Mouse (Mus musculus): ENCODE results near the gene 2010300C02Rik. TPM values are rescaled to one million over a fixed set of nuclear protein-coding genes. Genes with fewer than 3 reads are reported as not detected.

2010300C02Rik gene
- polyA plus RNA-seq, 1 experiment from 2014 or later = 11.1 TPM

- peaks cover 6% of the 10 kb centered on the region; the same call in 1 of the 2 replicates for H3K4me1 ChIP-seq (ENCODE audit: control insufficient read depth, insufficient read depth, low read length)
- no peaks in the 10 kb centered on the region for H3K36me3 ChIP-seq (ENCODE audit: control insufficient read depth, insufficient read depth, low read length)
- no peak overlapping the region for H3K9ac ChIP-seq (ENCODE audit: low read depth, low read length)
- H3K4me3 ChIP-seq (ENCODE audit: low read length) = no peak overlapping the region
- ATAC-seq = no peak
- no peaks in the 10 kb centered on the region for H3K27me3 ChIP-seq (replicated peaks; ENCODE audit: control insufficient read depth, insufficient read depth, low read length)
- H3K4me2 ChIP-seq (ENCODE audit: low read depth, low read length) = no peak overlapping the region
- H3K27ac ChIP-seq (ENCODE audit: low read length) = no peak overlapping the region
- H3K9me3 ChIP-seq (ENCODE audit: control insufficient read depth, low read length) = no peaks in the 10 kb centered on the region
- WGBS = 68% methylated on average over 11 of the region's 11 CpGs
These were observed 82.3 kb downstream of the 2010300C02Rik start for GRCm38 (mm10) chr1:37637571-37637970.

- Histone ChIP-seq H3K4me3 (ENCODE audit: low read length) (no peak overlapping the region), H3K9me3 (ENCODE audit: control insufficient read depth, low read length) (no peaks in the 10 kb centered on the region), H3K27ac (ENCODE audit: low read length) (no peak overlapping the region), H3K9ac (ENCODE audit: low read depth, low read length) (no peak overlapping the region), H3K4me2 (ENCODE audit: low read depth, low read length) (no peak overlapping the region), H3K27me3 (replicated peaks; ENCODE audit: control insufficient read depth, insufficient read depth, low read length) (no peaks in the 10 kb centered on the region), H3K36me3 (ENCODE audit: control insufficient read depth, insufficient read depth, low read length) (no peaks in the 10 kb centered on the region), H3K4me1 (ENCODE audit: control insufficient read depth, insufficient read depth, low read length) (peaks cover 8% of the 10 kb centered on the region; the same call in 1 of the 2 replicates)
- WGBS = 90% methylated on average over 5 of the region's 5 CpGs
- ATAC-seq = no peak
These were observed 83.1 kb downstream of the 2010300C02Rik start for GRCm38 (mm10) chr1:37636824-37637223.

- Histone ChIP-seq H3K27me3 (replicated peaks; ENCODE audit: control insufficient read depth, insufficient read depth, low read length) (no peaks in the 10 kb centered on the region), H3K9ac (ENCODE audit: low read depth, low read length) (no peak overlapping the region), H3K4me3 (ENCODE audit: low read length) (no peak overlapping the region), H3K4me1 (ENCODE audit: control insufficient read depth, insufficient read depth, low read length) (peaks cover 8% of the 10 kb centered on the region; the same call in 1 of the 2 replicates), H3K36me3 (ENCODE audit: control insufficient read depth, insufficient read depth, low read length) (no peaks in the 10 kb centered on the region), H3K27ac (ENCODE audit: low read length) (no peak overlapping the region), H3K4me2 (ENCODE audit: low read depth, low read length) (no peak overlapping the region), H3K9me3 (ENCODE audit: control insufficient read depth, low read length) (no peaks in the 10 kb centered on the region)
- ATAC-seq = no peak
- 78% methylated on average over 1 of the region's 2 CpGs for WGBS
These were observed 83.7 kb downstream of the 2010300C02Rik start for GRCm38 (mm10) chr1:37636169-37636568.

GRCm38 (mm10) chr1:37635716-37636115 lies 84.2 kb downstream of the 2010300C02Rik start:
- ATAC-seq = peak; percentile 27; the same call in 1 of the 2 replicates
- H3K4me1 ChIP-seq (ENCODE audit: control insufficient read depth, insufficient read depth, low read length) = peaks cover 8% of the 10 kb centered on the region; the same call in 1 of the 2 replicates
- WGBS = 70% methylated on average over 7 of the region's 7 CpGs

GRCm38 (mm10) chr1:37634658-37635057 lies 85.2 kb downstream of the 2010300C02Rik start:
- Histone ChIP-seq H3K27ac (ENCODE audit: low read length) (no peak overlapping the region), H3K4me2 (ENCODE audit: low read depth, low read length) (no peak overlapping the region), H3K4me1 (ENCODE audit: control insufficient read depth, insufficient read depth, low read length) (peaks cover 11% of the 10 kb centered on the region; the same call in 1 of the 2 replicates), H3K4me3 (ENCODE audit: low read length) (no peak overlapping the region), H3K9ac (ENCODE audit: low read depth, low read length) (no peak overlapping the region), H3K27me3 (replicated peaks; ENCODE audit: control insufficient read depth, insufficient read depth, low read length) (no peaks in the 10 kb centered on the region), H3K36me3 (ENCODE audit: control insufficient read depth, insufficient read depth, low read length) (no peaks in the 10 kb centered on the region), H3K9me3 (ENCODE audit: control insufficient read depth, low read length) (no peaks in the 10 kb centered on the region)
- WGBS = 18% methylated on average over 4 of the region's 4 CpGs
- ATAC-seq = no peak

More at GRCm38 (mm10) chr1:37635716-37636115, 84.2 kb downstream of the 2010300C02Rik start:
- no peak overlapping the region for H3K4me3 ChIP-seq (ENCODE audit: low read length)
- H3K4me2 ChIP-seq (ENCODE audit: low read depth, low read length) = no peak overlapping the region
- no peaks in the 10 kb centered on the region for H3K9me3 ChIP-seq (ENCODE audit: control insufficient read depth, low read length)
- H3K36me3 ChIP-seq (ENCODE audit: control insufficient read depth, insufficient read depth, low read length) = no peaks in the 10 kb centered on the region
- no peaks in the 10 kb centered on the region for H3K27me3 ChIP-seq (replicated peaks; ENCODE audit: control insufficient read depth, insufficient read depth, low read length)
- H3K27ac ChIP-seq (ENCODE audit: low read length) = no peak overlapping the region
- H3K9ac ChIP-seq (ENCODE audit: low read depth, low read length) = no peak overlapping the region

GRCm38 (mm10) chr1:37633516-37633915 lies 86.4 kb downstream of the 2010300C02Rik start:
- no peak overlapping the region for H3K4me3 ChIP-seq (ENCODE audit: low read length)
- 72% methylated on average over 5 of the region's 5 CpGs for WGBS

GRCm38 (mm10) chr1:37632425-37632824 lies 87.5 kb downstream of the 2010300C02Rik start:
- no peak overlapping the region for H3K4me3 ChIP-seq (ENCODE audit: low read length)
- no peak overlapping the region for H3K27ac ChIP-seq (ENCODE audit: low read length)
- no peak for ATAC-seq
- H3K9me3 ChIP-seq (ENCODE audit: control insufficient read depth, low read length) = no peaks in the 10 kb centered on the region
- H3K9ac ChIP-seq (ENCODE audit: low read depth, low read length) = no peak overlapping the region
- H3K36me3 ChIP-seq (ENCODE audit: control insufficient read depth, insufficient read depth, low read length) = no peaks in the 10 kb centered on the region
- no peak overlapping the region for H3K4me2 ChIP-seq (ENCODE audit: low read depth, low read length)
- H3K27me3 ChIP-seq (replicated peaks; ENCODE audit: control insufficient read depth, insufficient read depth, low read length) = no peaks in the 10 kb centered on the region
- peaks cover 9% of the 10 kb centered on the region; the same call in 1 of the 2 replicates for H3K4me1 ChIP-seq (ENCODE audit: control insufficient read depth, insufficient read depth, low read length)
- 80% methylated on average over 8 of the region's 8 CpGs for WGBS

More at GRCm38 (mm10) chr1:37633516-37633915, 86.4 kb downstream of the 2010300C02Rik start:
- Histone ChIP-seq H3K9ac (ENCODE audit: low read depth, low read length) (no peak overlapping the region), H3K36me3 (ENCODE audit: control insufficient read depth, insufficient read depth, low read length) (no peaks in the 10 kb centered on the region), H3K4me2 (ENCODE audit: low read depth, low read length) (no peak overlapping the region), H3K9me3 (ENCODE audit: control insufficient read depth, low read length) (no peaks in the 10 kb centered on the region), H3K27ac (ENCODE audit: low read length) (no peak overlapping the region), H3K4me1 (ENCODE audit: control insufficient read depth, insufficient read depth, low read length) (peaks cover 9% of the 10 kb centered on the region; the same call in 1 of the 2 replicates), H3K27me3 (replicated peaks; ENCODE audit: control insufficient read depth, insufficient read depth, low read length) (no peaks in the 10 kb centered on the region)
- no peak for ATAC-seq

GRCm38 (mm10) chr1:37631456-37631855 lies 88.4 kb downstream of the 2010300C02Rik start:
- Histone ChIP-seq H3K9ac (ENCODE audit: low read depth, low read length) (no peak overlapping the region), H3K9me3 (ENCODE audit: control insufficient read depth, low read length) (no peaks in the 10 kb centered on the region), H3K4me2 (ENCODE audit: low read depth, low read length) (no peak overlapping the region), H3K36me3 (ENCODE audit: control insufficient read depth, insufficient read depth, low read length) (no peaks in the 10 kb centered on the region), H3K27ac (ENCODE audit: low read length) (no peak overlapping the region), H3K4me1 (ENCODE audit: control insufficient read depth, insufficient read depth, low read length) (peaks cover 9% of the 10 kb centered on the region; the same call in 1 of the 2 replicates), H3K4me3 (ENCODE audit: low read length) (no peak overlapping the region), H3K27me3 (replicated peaks; ENCODE audit: control insufficient read depth, insufficient read depth, low read length) (no peaks in the 10 kb centered on the region)
- ATAC-seq = no peak
- whole genome bisulfite sequencing = 79% methylated on average over 6 of the region's 6 CpGs

- no peak for ATAC-seq
- Histone ChIP-seq H3K9me3 (ENCODE audit: control insufficient read depth, low read length) (no peaks in the 10 kb centered on the region), H3K4me3 (ENCODE audit: low read length) (no peak overlapping the region), H3K4me1 (ENCODE audit: control insufficient read depth, insufficient read depth, low read length) (peaks cover 9% of the 10 kb centered on the region; the same call in 1 of the 2 replicates), H3K27ac (ENCODE audit: low read length) (no peak overlapping the region), H3K27me3 (replicated peaks; ENCODE audit: control insufficient read depth, insufficient read depth, low read length) (no peaks in the 10 kb centered on the region), H3K36me3 (ENCODE audit: control insufficient read depth, insufficient read depth, low read length) (no peaks in the 10 kb centered on the region), H3K4me2 (ENCODE audit: low read depth, low read length) (no peak overlapping the region), H3K9ac (ENCODE audit: low read depth, low read length) (no peak overlapping the region)
- WGBS = 77% methylated on average over 10 of the region's 10 CpGs
These were observed 89.3 kb downstream of the 2010300C02Rik start for GRCm38 (mm10) chr1:37630412-37631210.

Data from intestine, embryonic 16.5 days (tissue).